Mouse (Mus musculus): ENCODE measurements at regions not wholly inside any gene's neighbourhood (a gene's known extent, or its start where the extent isn't known, plus 50 kb on each side); places are given as distances from the start of the nearest gene placed in this dataset.

- DNase-seq (ENCODE audit: low read depth, low spot score), result no peak
Observed at GRCm38 (mm10) chr14:66584699-66585098, 575.7 kb upstream of the Gulo start.

GRCm38 (mm10) chr14:66579904-66580492 lies 571.0 kb upstream of the Gulo start:
- DNase-seq (ENCODE audit: low read depth, low spot score), result no peak

- DNase-seq (ENCODE audit: low read depth, low spot score), result no peak
Observed at GRCm38 (mm10) chr14:66566600-66566999, 557.6 kb upstream of the Gulo start.

GRCm38 (mm10) chr14:66562744-66563143 lies 553.7 kb upstream of the Gulo start:
- DNase-seq (ENCODE audit: low read depth, low spot score), result no peak

GRCm38 (mm10) chr14:66561715-66562114 lies 552.7 kb upstream of the Gulo start:
- DNase-seq (ENCODE audit: low read depth, low spot score), result no peak

- no peak for DNase-seq (ENCODE audit: low read depth, low spot score)
Observed at GRCm38 (mm10) chr14:66561042-66561590, 552.1 kb upstream of the Gulo start.

GRCm38 (mm10) chr14:66558393-66558792 lies 549.4 kb upstream of the Gulo start:
- no peak for DNase-seq (ENCODE audit: low read depth, low spot score)

- no peak for DNase-seq (ENCODE audit: low read depth, low spot score)
Observed at GRCm38 (mm10) chr14:66557631-66558030, 548.6 kb upstream of the Gulo start.

GRCm38 (mm10) chr14:66538498-66538897 lies 529.5 kb upstream of the Gulo start:
- no peak for DNase-seq (ENCODE audit: low read depth, low spot score)

- no peak for DNase-seq (ENCODE audit: low read depth, low spot score)
Observed at GRCm38 (mm10) chr14:66534671-66535070, 525.7 kb upstream of the Gulo start.

- DNase-seq (ENCODE audit: low read depth, low spot score), result no peak
Observed at GRCm38 (mm10) chr14:66528135-66528534, 519.1 kb upstream of the Gulo start.

GRCm38 (mm10) chr14:66527061-66527460 lies 518.1 kb upstream of the Gulo start:
- DNase-seq (ENCODE audit: low read depth, low spot score), result no peak

- no peak for DNase-seq (ENCODE audit: low read depth, low spot score)
Observed at GRCm38 (mm10) chr14:66522856-66523400, 513.9 kb upstream of the Gulo start.

GRCm38 (mm10) chr14:66521836-66522629 lies 513.0 kb upstream of the Gulo start:
- DNase-seq (ENCODE audit: low read depth, low spot score), result no peak

GRCm38 (mm10) chr14:66516770-66517169 lies 507.8 kb upstream of the Gulo start:
- DNase-seq (ENCODE audit: low read depth, low spot score), result no peak

GRCm38 (mm10) chr14:66510750-66511149 lies 501.7 kb upstream of the Gulo start:
- no peak for DNase-seq (ENCODE audit: low read depth, low spot score)

GRCm38 (mm10) chr14:66510218-66510617 lies 501.2 kb upstream of the Gulo start:
- DNase-seq (ENCODE audit: low read depth, low spot score), result no peak

- no peak for DNase-seq (ENCODE audit: low read depth, low spot score)
Observed at GRCm38 (mm10) chr14:66509706-66510105, 500.7 kb upstream of the Gulo start.

GRCm38 (mm10) chr14:66501995-66502394 lies 493.0 kb upstream of the Gulo start:
- no peak for DNase-seq (ENCODE audit: low read depth, low spot score)

- DNase-seq (ENCODE audit: low read depth, low spot score), result no peak
Observed at GRCm38 (mm10) chr14:66499896-66500295, 490.9 kb upstream of the Gulo start.

- no peak for DNase-seq (ENCODE audit: low read depth, low spot score)
Observed at GRCm38 (mm10) chr14:66495146-66495545, 486.1 kb upstream of the Gulo start.

GRCm38 (mm10) chr14:66494518-66494923 lies 485.5 kb upstream of the Gulo start:
- peak; percentile 45 for DNase-seq (ENCODE audit: low read depth, low spot score)

- no peak for DNase-seq (ENCODE audit: low read depth, low spot score)
Observed at GRCm38 (mm10) chr14:66493691-66494121, 484.7 kb upstream of the Gulo start.
